Mouse (Mus musculus): Measurements from ENCODE around the gene Slc25a13. TPM values are rescaled to one million over a fixed set of nuclear protein-coding genes. Genes with fewer than 3 reads are reported as not detected.

Slc25a13 gene
- total and polyA plus RNA-seq, 3 experiments = 15.6 to 16.7 TPM; not detected in 1

- Histone ChIP-seq H3K27me3 (ENCODE audit: control insufficient read depth in 1 of 2, insufficient read depth in 2 of 2, low read length in 2 of 2) (no peaks in the 10 kb centered on the region), H3K27ac (ENCODE audit: control insufficient read depth, low read depth, low read length) (no peak overlapping the region), H3K9me3 (replicated peaks; ENCODE audit: insufficient read depth, low read length) (no peaks in the 10 kb centered on the region), H3K4me3 (ENCODE audit: control insufficient read depth in 1 of 2, insufficient read depth in 1 of 2, low read depth in 2 of 2, low read length in 2 of 2) (no peak overlapping the region), H3K36me3 (ENCODE audit: control insufficient read depth in 1 of 2, insufficient read depth in 2 of 2, low read length in 2 of 2) (no peaks in the 10 kb centered on the region; a peak in 1 of 4 replicates), H3K4me1 (ENCODE audit: control insufficient read depth in 1 of 2, insufficient read depth in 2 of 2, low read length in 2 of 2) (no peaks in the 10 kb centered on the region), H3K79me2 (ENCODE audit: control insufficient read depth, insufficient read depth, low read length, poor library complexity) (no peaks in the 10 kb centered on the region), H3K9ac (ENCODE audit: control insufficient read depth, low read depth, low read length, poor library complexity, severe bottlenecking) (no peak overlapping the region)
- TF ChIP-seq KAT2A (conservative IDR thresholded peaks at IDR 0.05; ENCODE audit: low read depth, low read length) (no peak), POLR2AphosphoS5 (IDR thresholded peaks at IDR 0.05; ENCODE audit: borderline replicate concordance, low read depth, low read length) (no peak), BHLHE40 (IDR thresholded peaks at IDR 0.05; ENCODE audit: borderline replicate concordance, low read depth, low read length) (no peak), JUND (IDR thresholded peaks at IDR 0.05; ENCODE audit: low read depth, low read length) (no peak), TAL1 (IDR thresholded peaks at IDR 0.05; ENCODE audit: low read length) (no peak), GABPA (IDR thresholded peaks at IDR 0.05; ENCODE audit: low read depth, low read length) (no peak), SIN3A (IDR thresholded peaks at IDR 0.05; ENCODE audit: low read length) (no peak), ELF1 (IDR thresholded peaks at IDR 0.05; ENCODE audit: low read depth, low read length) (no peak)
- no peak for DNase-seq (ENCODE audit: low read depth, low spot score)
These were observed 48.3 kb downstream of the Slc25a13 start for GRCm38 (mm10) chr6:6168566-6169134.

- Histone ChIP-seq H3K4me3 (ENCODE audit: control insufficient read depth in 1 of 2, insufficient read depth in 1 of 2, low read depth in 2 of 2, low read length in 2 of 2) (no peak overlapping the region), H3K9ac (ENCODE audit: control insufficient read depth, low read depth, low read length, poor library complexity, severe bottlenecking) (no peak overlapping the region), H3K79me2 (ENCODE audit: control insufficient read depth, insufficient read depth, low read length, poor library complexity) (no peaks in the 10 kb centered on the region), H3K4me1 (ENCODE audit: control insufficient read depth in 1 of 2, insufficient read depth in 2 of 2, low read length in 2 of 2) (no peaks in the 10 kb centered on the region), H3K27me3 (ENCODE audit: control insufficient read depth in 1 of 2, insufficient read depth in 2 of 2, low read length in 2 of 2) (no peaks in the 10 kb centered on the region), H3K9me3 (replicated peaks; ENCODE audit: insufficient read depth, low read length) (no peaks in the 10 kb centered on the region), H3K27ac (ENCODE audit: control insufficient read depth, low read depth, low read length) (no peak overlapping the region), H3K36me3 (ENCODE audit: control insufficient read depth in 1 of 2, insufficient read depth in 2 of 2, low read length in 2 of 2) (no peaks in the 10 kb centered on the region; a peak in 1 of 4 replicates)
- no peak for DNase-seq (ENCODE audit: low read depth, low spot score)
- TF ChIP-seq BHLHE40 (IDR thresholded peaks at IDR 0.05; ENCODE audit: borderline replicate concordance, low read depth, low read length) (no peak), USF1 (IDR thresholded peaks at IDR 0.05; ENCODE audit: low read depth, low read length) (no peak), ZMIZ1 (IDR thresholded peaks at IDR 0.05; ENCODE audit: low read depth, low read length) (no peak), CTCF (IDR thresholded peaks at IDR 0.05 in 2 of 3, conservative IDR thresholded peaks at IDR 0.05 in 1 of 3; ENCODE audit: control insufficient read depth in 1 of 3, insufficient read depth in 1 of 3, low read depth in 2 of 3, low read length in 3 of 3, poor library complexity in 1 of 3, severe bottlenecking in 1 of 3) (no peak), POLR2AphosphoS5 (IDR thresholded peaks at IDR 0.05; ENCODE audit: borderline replicate concordance, low read depth, low read length) (no peak), ETS1 (IDR thresholded peaks at IDR 0.05; ENCODE audit: low read depth, low read length) (no peak), TBP (IDR thresholded peaks at IDR 0.05; ENCODE audit: low read depth, low read length) (no peak), UBTF (IDR thresholded peaks at IDR 0.05; ENCODE audit: borderline replicate concordance, insufficient read depth, low read depth, low read length) (no peak), CHD2 (IDR thresholded peaks at IDR 0.05; ENCODE audit: low read length) (no peak), TCF12 (IDR thresholded peaks at IDR 0.05; ENCODE audit: low read depth, low read length) (no peak), SMC3 (IDR thresholded peaks at IDR 0.05; ENCODE audit: low read depth, low read length) (no peak), GABPA (IDR thresholded peaks at IDR 0.05; ENCODE audit: low read depth, low read length) (no peak), MYC (IDR thresholded peaks at IDR 0.05; ENCODE audit: low read depth, low read length) (no peak), SIN3A (IDR thresholded peaks at IDR 0.05; ENCODE audit: low read length) (no peak), ZC3H11A (IDR thresholded peaks at IDR 0.05; ENCODE audit: low read depth, low read length) (no peak), JUND (IDR thresholded peaks at IDR 0.05; ENCODE audit: low read depth, low read length) (no peak), GATA1 (IDR thresholded peaks at IDR 0.05; ENCODE audit: low read depth, low read length) (no peak), CHD1 (IDR thresholded peaks at IDR 0.05; ENCODE audit: low read depth, low read length) (no peak), POLR2AphosphoS2 (IDR thresholded peaks at IDR 0.05; ENCODE audit: low read length) (no peak)
These were observed 49.4 kb downstream of the Slc25a13 start for GRCm38 (mm10) chr6:6167339-6168126.
